Mouse (Mus musculus) Muller cell, postnatal 12 days (primary cell): ENCODE results near the gene Slain1.
A peak's percentile ranks its signal among the peaks of the same experiment; 100 is the strongest.

Source experiments
- DNase-seq: peaks from one replicate; pipeline ENCODE4 v3.0.0-alpha.2; 2015; ENCODE audit errors: inconsistent ontology term

Gene Slain1

DNA sequence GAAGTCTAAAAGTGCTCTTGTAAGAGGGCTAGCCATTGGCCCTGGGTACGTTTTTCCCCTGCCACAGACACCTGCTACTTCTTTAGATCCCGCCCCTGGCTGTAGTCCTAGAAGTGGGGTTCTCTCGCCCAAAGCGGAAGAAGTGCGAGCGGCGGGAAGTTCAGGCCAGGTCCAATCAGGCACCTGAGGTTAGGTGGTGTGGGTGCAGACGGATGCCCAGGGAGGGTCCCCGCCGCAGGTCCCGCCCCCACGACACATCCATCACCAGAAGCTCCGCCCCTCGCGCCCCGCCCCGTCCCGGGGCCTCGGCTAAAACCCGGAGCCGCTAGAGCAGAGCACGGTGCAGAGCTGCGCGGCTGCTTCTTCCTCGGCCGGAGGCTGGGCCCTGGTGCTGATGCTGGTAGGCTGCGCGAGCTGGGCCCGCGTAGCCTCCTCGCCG is at the start of gene Slain1:
TSS of gene Slain1 (plus strand) at position 333 of the 439 bp plus-strand sequence.
- DNase-seq = peak; percentile 93

- DNase-seq = no peak
Observed at GRCm38 (mm10) chr14:103608063-103608462, 42.0 kb upstream of the Slain1 start.

DNA sequence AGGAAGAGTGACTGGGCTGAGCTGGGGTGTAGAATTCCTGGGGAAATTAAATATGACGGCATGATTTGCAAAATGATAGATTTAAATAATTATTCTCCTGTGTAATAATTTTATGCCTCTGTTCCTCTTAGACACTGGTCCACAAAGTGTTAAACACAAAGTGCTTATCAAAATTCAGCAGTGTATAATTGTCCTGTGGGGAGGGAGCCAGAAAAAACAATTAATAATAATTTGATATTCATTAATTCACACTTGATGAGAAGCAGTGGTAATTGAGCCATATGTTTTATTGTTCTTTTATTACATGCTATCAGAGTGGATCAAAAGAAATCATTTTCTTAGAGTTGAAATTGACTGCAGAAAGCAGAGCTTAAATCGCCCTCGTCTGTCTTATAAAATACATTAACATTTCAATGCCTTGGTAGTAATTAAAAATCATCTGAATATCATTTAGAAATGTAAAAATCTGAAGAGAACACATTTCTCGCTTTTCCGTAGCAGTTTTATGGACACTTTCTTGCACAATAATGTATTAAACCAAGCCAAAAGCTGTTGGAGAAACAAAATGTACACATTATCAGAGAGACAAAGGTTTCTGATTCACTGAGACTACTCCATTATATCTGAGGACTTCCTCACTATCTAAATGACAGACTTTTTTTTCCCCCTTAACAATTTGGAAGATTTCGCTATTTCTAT is 36.3 kb upstream of the Slain1 start:
- DNase-seq = no peak

GRCm38 (mm10) chr14:103614272-103614587 is 35.8 kb upstream of the Slain1 start:
- DNase-seq = no peak

GRCm38 (mm10) chr14:103619756-103620155 is 30.3 kb upstream of the Slain1 start:
- no peak for DNase-seq

DNA sequence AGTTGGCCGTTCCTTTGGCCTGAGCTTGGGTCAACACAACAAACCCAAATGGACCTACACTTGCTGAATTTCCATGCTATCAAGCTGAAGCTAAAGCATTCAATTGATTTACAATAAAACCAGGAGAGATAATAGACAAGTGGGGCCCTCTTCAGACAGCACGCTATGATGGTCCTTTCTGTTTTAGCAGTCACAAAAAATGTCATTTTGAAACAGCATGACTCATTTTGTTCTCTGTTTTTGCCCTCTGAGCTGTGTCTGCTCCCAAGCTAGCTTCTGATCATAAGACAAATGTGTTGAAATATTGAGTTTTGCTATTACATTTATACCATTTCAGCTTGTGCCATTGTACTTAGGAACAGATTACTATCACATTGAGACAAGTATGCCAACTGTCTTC is 28.8 kb upstream of the Slain1 start:
- no peak for DNase-seq

GRCm38 (mm10) chr14:103626100-103626499 is 23.9 kb upstream of the Slain1 start:
- DNase-seq = no peak

GRCm38 (mm10) chr14:103629639-103630364 is 20.2 kb upstream of the Slain1 start:
- no peak for DNase-seq

GRCm38 (mm10) chr14:103630545-103630944 is 19.5 kb upstream of the Slain1 start:
- DNase-seq = no peak

DNA sequence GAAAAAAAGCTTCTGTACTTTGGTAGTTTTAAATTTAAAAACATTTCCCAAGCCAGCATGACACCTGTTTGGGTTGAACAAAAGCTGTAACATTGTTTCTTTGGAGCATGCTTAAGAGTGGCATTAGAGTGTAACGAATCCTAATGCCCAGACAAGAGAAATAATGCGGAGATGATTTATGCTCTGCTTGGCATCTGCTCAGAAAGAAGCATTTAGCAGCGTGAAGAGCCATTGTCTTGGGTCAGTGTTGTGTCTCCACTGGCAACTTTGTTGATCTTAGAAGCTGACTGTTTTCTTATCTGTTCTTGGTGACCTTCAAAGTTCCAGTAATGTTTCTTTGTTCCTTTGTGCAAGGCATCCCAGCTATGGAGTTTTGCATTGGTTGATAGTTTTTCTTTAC is 6.1 kb upstream of the Slain1 start:
- DNase-seq = no peak

- DNase-seq = no peak
Observed at GRCm38 (mm10) chr14:103647981-103648380, 2.0 kb upstream of the Slain1 start.

DNA sequence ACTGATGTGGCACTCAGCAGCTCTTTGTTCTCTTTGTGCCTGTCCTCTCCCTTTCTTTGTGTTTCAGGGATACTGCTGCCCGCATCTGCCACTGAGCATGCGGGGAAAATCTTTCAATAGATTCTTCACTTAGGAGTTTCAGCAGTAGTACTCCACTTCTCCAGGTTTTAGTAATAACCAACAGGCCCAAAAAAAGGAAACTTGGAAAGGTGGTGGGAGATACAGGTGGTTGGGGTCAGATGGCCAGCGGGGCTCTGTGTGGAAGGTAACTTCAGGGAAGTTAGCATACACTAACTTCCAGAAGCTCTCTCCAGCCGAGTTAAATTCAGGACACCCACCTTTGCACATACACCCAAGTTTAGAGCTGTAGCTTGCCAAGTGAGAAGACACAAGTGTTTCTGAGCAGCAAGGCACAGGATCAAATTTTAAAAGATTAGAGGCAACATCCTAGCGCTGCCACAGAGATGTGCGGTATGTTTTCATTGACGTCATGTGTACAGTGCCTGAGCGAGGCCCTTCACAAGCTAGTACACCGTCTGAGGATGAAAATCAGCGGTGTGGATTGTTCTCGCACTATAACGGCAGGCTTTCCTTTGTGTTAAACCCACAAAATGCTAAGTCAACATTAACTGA is 1.3 kb upstream of the Slain1 start:
- DNase-seq = peak; percentile 31

- no peak for DNase-seq
Observed at GRCm38 (mm10) chr14:103649302-103649701, 726 bp upstream of the Slain1 start.

- peak; percentile 71 for DNase-seq
Observed at GRCm38 (mm10) chr14:103650413-103651101, 529 bp downstream of the Slain1 start.

DNA sequence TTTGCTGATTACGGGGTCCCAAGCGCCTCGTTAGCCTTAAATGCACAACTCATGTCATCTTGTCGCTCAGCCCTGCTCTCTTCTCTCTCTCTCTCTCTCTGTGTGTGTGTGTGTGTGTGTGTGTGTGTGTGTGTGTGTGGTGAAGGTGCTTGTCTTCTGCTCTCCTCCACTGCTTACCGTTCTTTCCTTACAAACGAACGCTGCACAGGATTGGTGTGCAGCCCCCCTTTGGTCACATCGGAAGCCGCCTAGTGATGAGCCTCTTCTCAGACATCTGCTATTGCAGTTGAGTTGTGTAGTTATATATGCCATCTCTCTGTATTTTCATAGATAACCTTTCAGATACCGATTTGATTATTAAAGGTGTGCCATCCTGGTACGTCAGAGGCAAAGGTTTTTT is 1.1 kb downstream of the Slain1 start:
- no peak for DNase-seq

DNA sequence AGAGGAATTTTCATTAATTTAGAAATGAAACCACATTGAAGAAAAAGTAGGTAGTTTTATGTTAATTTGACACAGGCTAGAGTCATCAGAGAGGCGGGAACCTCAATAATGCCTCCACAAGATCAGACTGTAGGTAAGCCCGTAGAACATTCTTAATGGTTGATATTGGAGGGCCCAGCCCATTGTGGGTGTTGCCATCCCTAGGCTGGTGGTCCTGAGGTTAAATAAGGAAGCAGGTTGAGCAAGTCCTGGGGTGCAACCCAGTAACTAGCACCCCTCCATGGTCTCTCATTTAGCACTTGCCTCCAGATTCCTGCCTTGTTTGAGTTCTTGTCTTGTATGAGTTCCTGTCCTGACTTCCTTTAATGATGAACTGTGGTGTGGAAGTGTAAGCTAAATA is 1.5 kb downstream of the Slain1 start:
- DNase-seq = no peak

DNA sequence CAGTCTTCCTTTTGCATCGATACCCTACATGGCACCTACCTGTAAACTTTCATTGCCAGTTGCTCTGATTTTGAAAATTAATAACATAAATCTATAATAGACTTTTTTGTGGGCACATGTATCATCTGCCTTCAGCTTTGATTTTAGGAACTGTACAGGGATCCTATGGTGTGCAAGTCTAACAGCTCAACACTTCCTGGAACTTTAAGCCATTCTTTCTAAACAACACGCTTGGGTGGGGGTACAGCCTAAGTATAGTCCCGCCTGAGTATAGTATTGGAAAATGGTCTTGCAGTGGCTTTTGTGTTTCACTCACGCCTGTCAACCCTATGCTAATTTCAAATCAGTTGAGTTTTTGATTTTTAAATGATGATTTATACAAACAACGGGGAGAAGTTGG is 2.5 kb downstream of the Slain1 start:
- no peak for DNase-seq

GRCm38 (mm10) chr14:103653800-103654199 is 3.8 kb downstream of the Slain1 start:
- no peak for DNase-seq

- DNase-seq = peak; percentile 75
Observed at GRCm38 (mm10) chr14:103655448-103655847, 5.4 kb downstream of the Slain1 start.

DNA sequence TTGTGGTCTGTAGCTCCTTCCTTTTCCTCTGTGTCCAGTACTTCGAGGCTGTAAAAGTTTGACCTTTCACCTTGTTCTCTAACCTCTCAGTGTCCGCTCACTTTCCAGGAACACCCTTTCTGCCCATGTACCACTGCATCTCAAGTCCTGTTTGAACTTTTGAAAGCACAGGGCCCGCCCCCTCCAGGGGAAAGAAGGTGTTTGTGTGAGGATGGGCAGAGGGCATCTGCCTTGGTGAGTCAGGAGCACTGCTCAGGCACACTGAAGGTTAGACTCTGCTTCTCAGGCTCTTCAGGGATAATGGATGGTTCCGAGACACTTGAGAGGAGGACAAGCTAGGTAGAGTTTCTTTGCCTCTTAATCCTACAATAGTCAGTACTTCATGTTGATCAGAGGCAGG is 7.8 kb downstream of the Slain1 start:
- DNase-seq = no peak

GRCm38 (mm10) chr14:103663026-103663425 is 13.0 kb downstream of the Slain1 start:
- DNase-seq = no peak

- DNase-seq = no peak
Observed at GRCm38 (mm10) chr14:103664391-103664790, 14.4 kb downstream of the Slain1 start.
